Mouse (Mus musculus) neural tube, embryonic 13.5 days (tissue): ENCODE results near the gene Syne1. TPM values are rescaled to one million over a fixed set of nuclear protein-coding genes. Genes with fewer than 3 reads are reported as not detected.

Experiments
- ATAC-seq: fragments of 200-750 bp; cut with Nextera tagmentation; 2 replicates; pipeline ENCODE4 v1.8.0; 2017; ENCODE audit warnings: low read depth, mild to moderate bottlenecking, moderate TSS enrichment, moderate library complexity
- H3K27ac ChIP-seq: fragments of 300-500 bp; sonication (generic); replicated peaks from 2 replicates; pipeline ENCODE4 v1.5.1; 2015; ENCODE audit warnings: moderate library complexity, mild to moderate bottlenecking, inconsistent platforms
- H3K27me3 ChIP-seq: fragments of 300-500 bp; sonication (generic); 2 replicates; pipeline ENCODE4 v1.6.1; 2015; ENCODE audit warnings: mild to moderate bottlenecking, inconsistent platforms
- H3K36me3 ChIP-seq: fragments of 300-500 bp; sonication (generic); 2 replicates; pipeline ENCODE4 v1.6.1; 2015; ENCODE audit warnings: mild to moderate bottlenecking, inconsistent platforms
- H3K4me1 ChIP-seq: fragments of 300-500 bp; sonication (generic); replicated peaks from 2 replicates; pipeline ENCODE4 v1.6.1; 2015; ENCODE audit warnings: inconsistent platforms
- H3K4me2 ChIP-seq: fragments of 300-500 bp; sonication (generic); 2 replicates; pipeline ENCODE4 v1.6.1; 2015; ENCODE audit warnings: inconsistent platforms, mild to moderate bottlenecking, moderate library complexity
- H3K4me3 ChIP-seq: fragments of 300-500 bp; sonication (generic); 2 replicates; pipeline ENCODE4 v1.5.1; 2015; ENCODE audit warnings: mild to moderate bottlenecking, inconsistent platforms
- H3K9ac ChIP-seq: fragments of 300-500 bp; sonication (generic); 2 replicates; pipeline ENCODE4 v1.6.1; 2015; ENCODE audit warnings: moderate library complexity, mild to moderate bottlenecking, inconsistent platforms
- H3K9me3 ChIP-seq: fragments of 300-500 bp; sonication (generic); 2 replicates; pipeline ENCODE4 v1.6.1; 2016; ENCODE audit warnings: inconsistent platforms
- WGBS: fragments of 180-500 bp; shearing (Covaris S2); methylation state at CpG from one replicate; pipeline ENCODE4 v1.1.7; 2015; 5-methylcytosine and 5-hydroxymethylcytosine counted together
- polyA plus RNA-seq: library from polyadenylated mRNA; unstranded; fragments of >200 nt; fragmentation: Nextera tagmentation; extraction: Ambion mirVana; gene quantifications from 2 replicates; pipeline ENCODE4 v1.2.1, GENCODE M21; 2015

Gene Syne1
- polyA plus RNA-seq, 1 experiment from 2014 or later, result 8.1 TPM

DNA sequence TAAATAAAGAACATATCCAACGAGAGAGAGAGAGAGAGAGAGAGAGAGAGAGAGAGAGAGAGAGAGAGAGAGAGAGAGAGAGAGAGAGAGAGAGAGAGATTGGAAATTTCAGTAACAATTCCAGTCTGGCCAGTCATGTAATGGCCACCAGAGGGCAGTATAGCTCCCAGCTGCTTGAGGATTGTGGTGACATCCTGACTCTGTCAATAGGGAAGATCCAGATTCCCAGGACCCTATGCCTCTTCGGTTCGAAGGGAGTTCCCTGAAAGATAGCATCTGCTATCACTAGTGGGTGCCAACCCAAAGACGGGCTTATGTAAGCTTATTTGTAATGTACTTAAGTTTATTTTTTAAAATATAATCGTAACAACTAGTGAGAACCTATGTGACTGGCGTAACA lies 71.2 kb downstream of the Syne1 start:
- no peaks in the 10 kb centered on the region for H3K4me1 ChIP-seq
- H3K36me3 ChIP-seq, result no peaks in the 10 kb centered on the region
- H3K27ac ChIP-seq, result no peak overlapping the region
- H3K9ac ChIP-seq, result no peak overlapping the region
- H3K4me3 ChIP-seq, result no peak overlapping the region
- ATAC-seq, result no peak
- H3K4me2 ChIP-seq, result no peak overlapping the region
- H3K27me3 ChIP-seq, result no peaks in the 10 kb centered on the region
- no peaks in the 10 kb centered on the region for H3K9me3 ChIP-seq
- WGBS, result 69% methylated on average over 5 of the region's 6 CpGs

DNA sequence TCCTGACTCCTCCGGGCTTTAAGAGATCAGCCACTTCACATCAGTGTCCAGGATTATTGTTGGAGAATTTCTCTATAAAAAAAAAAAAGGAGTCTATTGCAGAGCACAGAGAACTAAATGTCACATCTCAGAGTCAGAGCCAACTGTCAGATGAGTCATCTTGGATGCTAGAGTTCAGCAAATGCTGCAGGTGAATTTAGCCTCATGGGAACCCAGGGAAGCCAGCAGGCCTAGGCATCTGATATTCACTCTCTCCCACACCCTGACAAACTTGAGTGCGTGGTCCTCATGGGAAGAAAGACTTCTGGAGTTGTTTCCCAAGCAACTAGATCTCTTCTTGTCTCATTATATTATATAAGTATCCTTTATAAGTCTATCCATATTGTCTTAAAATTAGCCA lies 82.6 kb downstream of the Syne1 start:
- WGBS, result 87% methylated on average over 2 of the region's 2 CpGs
- Histone ChIP-seq H3K4me2 (no peak overlapping the region), H3K4me3 (no peak overlapping the region), H3K27ac (no peak overlapping the region), H3K36me3 (no peaks in the 10 kb centered on the region), H3K4me1 (no peaks in the 10 kb centered on the region), H3K27me3 (no peaks in the 10 kb centered on the region), H3K9me3 (no peaks in the 10 kb centered on the region), H3K9ac (no peak overlapping the region)
- no peak for ATAC-seq

GRCm38 (mm10) chr10:5453830-5454229 lies 97.5 kb downstream of the Syne1 start:
- Histone ChIP-seq H3K9ac (no peak overlapping the region), H3K27me3 (no peaks in the 10 kb centered on the region), H3K4me3 (no peak overlapping the region), H3K4me1 (0 out of 2 replicates have a peak, but pooled peaks cover 3% of the 10 kb centered on the region), H3K9me3 (no peaks in the 10 kb centered on the region), H3K4me2 (no peak overlapping the region), H3K36me3 (no peaks in the 10 kb centered on the region), H3K27ac (no peak overlapping the region)
- ATAC-seq, result peak; percentile 40

DNA sequence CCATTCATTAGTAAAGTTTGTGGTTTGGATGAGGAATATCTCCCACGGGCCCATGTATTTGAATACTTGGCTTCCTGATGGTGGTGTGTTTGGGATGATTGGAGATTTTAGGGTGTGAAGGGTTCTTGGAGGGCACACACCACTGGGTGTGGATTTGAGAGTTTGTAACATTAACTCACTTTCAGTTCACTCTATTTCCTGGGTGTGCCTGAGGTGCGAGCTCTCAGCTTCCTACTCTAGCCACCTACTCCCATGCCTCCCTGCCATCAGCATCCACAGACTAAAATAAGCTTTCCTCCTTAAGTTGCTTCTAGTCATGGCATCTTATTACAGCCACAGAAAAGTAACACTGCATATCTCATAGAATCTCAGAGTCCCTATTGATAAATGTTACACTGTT lies 101.3 kb downstream of the Syne1 start:
- no peak overlapping the region for H3K4me3 ChIP-seq
- H3K9ac ChIP-seq, result no peak overlapping the region
- no peaks in the 10 kb centered on the region for H3K27me3 ChIP-seq
- H3K4me1 ChIP-seq, result 0 out of 2 replicates have a peak, but pooled peaks cover 3% of the 10 kb centered on the region
- 91% methylated on average over 2 of the region's 2 CpGs for WGBS
- no peak for ATAC-seq
- H3K9me3 ChIP-seq, result no peaks in the 10 kb centered on the region
- no peak overlapping the region for H3K27ac ChIP-seq
- H3K4me2 ChIP-seq, result no peak overlapping the region
- no peaks in the 10 kb centered on the region for H3K36me3 ChIP-seq

DNA sequence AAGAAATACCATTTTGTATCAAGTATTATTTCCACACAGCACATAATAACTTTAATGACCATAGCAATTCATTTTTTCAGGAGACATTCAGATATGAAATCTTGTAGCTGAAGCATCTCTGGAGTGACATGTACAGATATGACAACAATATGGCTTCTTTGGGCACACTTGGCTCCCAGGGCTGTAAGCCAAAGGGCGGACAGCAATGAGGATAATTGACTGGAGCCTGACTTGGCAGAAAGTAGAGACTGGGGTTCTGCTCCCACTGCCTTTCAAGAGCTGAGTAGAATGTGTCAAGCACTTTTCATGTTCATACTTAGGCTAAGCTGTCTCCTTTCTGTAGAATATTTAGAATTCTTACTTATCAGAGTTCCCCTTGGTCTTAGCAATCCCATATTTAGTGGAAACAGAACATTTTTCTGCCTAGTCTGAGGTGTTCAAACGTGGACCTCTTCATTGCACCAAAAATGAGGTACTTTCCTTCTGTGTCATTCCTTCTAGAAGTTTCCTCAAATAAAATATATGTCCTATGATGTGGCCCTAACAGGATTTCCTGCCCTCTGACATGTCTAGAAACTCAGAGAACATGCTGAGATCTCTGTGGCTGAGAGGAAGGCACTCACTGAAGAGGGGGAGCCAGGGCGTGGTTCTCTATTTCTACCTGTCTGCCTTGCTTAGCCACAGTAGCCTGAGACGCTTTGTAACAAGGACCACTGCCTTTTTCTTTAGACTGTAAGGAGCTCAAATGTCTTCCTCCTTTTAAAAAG lies 103.1 kb downstream of the Syne1 start:
- no peak for ATAC-seq
- Histone ChIP-seq H3K4me1 (no peaks in the 10 kb centered on the region), H3K9ac (no peak overlapping the region), H3K27ac (no peak overlapping the region), H3K4me3 (no peak overlapping the region), H3K9me3 (no peaks in the 10 kb centered on the region), H3K4me2 (no peak overlapping the region), H3K36me3 (no peaks in the 10 kb centered on the region), H3K27me3 (no peaks in the 10 kb centered on the region)
- WGBS, result 74% methylated on average over 4 of the region's 4 CpGs

GRCm38 (mm10) chr10:5445313-5445712 lies 106.0 kb downstream of the Syne1 start:
- whole genome bisulfite sequencing, result 92% methylated on average over 3 of the region's 3 CpGs
- Histone ChIP-seq H3K9ac (no peak overlapping the region), H3K4me1 (no peaks in the 10 kb centered on the region), H3K27ac (no peak overlapping the region), H3K4me2 (no peak overlapping the region), H3K9me3 (no peaks in the 10 kb centered on the region), H3K27me3 (no peaks in the 10 kb centered on the region), H3K4me3 (no peak overlapping the region), H3K36me3 (no peaks in the 10 kb centered on the region)
- ATAC-seq, result no peak

GRCm38 (mm10) chr10:5443020-5443419 lies 108.3 kb downstream of the Syne1 start:
- WGBS, result 90% methylated on average over 2 of the region's 2 CpGs
- ATAC-seq, result no peak
- Histone ChIP-seq H3K4me2 (no peak overlapping the region), H3K27ac (no peak overlapping the region), H3K27me3 (no peaks in the 10 kb centered on the region), H3K9me3 (no peaks in the 10 kb centered on the region), H3K4me3 (no peak overlapping the region), H3K36me3 (no peaks in the 10 kb centered on the region), H3K9ac (no peak overlapping the region), H3K4me1 (no peaks in the 10 kb centered on the region)

GRCm38 (mm10) chr10:5439802-5440350 lies 111.4 kb downstream of the Syne1 start:
- H3K9ac ChIP-seq, result no peak overlapping the region
- H3K9me3 ChIP-seq, result no peaks in the 10 kb centered on the region
- H3K4me3 ChIP-seq, result no peak overlapping the region
- peak; percentile 3; the same call in 1 of the 2 replicates for ATAC-seq
- no peak overlapping the region for H3K4me2 ChIP-seq
- H3K36me3 ChIP-seq, result no peaks in the 10 kb centered on the region
- H3K27me3 ChIP-seq, result no peaks in the 10 kb centered on the region
- no peaks in the 10 kb centered on the region for H3K4me1 ChIP-seq
- 34% methylated on average over 2 of the region's 2 CpGs for WGBS
- no peak overlapping the region for H3K27ac ChIP-seq

GRCm38 (mm10) chr10:5437766-5438165 lies 113.5 kb downstream of the Syne1 start:
- H3K27me3 ChIP-seq, result no peaks in the 10 kb centered on the region
- H3K4me3 ChIP-seq, result no peak overlapping the region
- no peaks in the 10 kb centered on the region for H3K4me1 ChIP-seq
- no peak for ATAC-seq
- no peaks in the 10 kb centered on the region for H3K36me3 ChIP-seq
- no peak overlapping the region for H3K27ac ChIP-seq
- H3K9me3 ChIP-seq, result no peaks in the 10 kb centered on the region
- no peak overlapping the region for H3K4me2 ChIP-seq
- WGBS, result 87% methylated on average over 2 of the region's 2 CpGs
- H3K9ac ChIP-seq, result no peak overlapping the region

DNA sequence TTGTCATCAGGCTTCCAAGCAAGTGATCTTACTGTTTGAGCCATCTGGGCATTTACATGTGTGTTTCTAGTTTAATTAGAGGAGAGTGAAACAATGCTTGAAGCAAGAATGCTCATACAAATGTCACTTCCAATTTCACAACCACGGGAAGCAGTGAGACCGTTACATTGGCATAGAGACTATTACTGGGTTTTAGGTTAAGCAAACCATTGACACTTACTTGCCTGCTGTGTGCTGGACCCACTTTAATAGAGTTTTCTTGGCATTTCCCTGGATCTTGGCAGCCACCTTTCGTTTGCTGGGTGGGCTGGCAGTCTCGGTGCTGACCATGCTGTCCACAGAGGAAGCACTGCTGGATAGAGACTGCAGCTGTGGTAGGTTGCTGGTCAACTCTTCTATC lies 127.3 kb downstream of the Syne1 start:
- Histone ChIP-seq H3K36me3 (no peaks in the 10 kb centered on the region), H3K27me3 (no peaks in the 10 kb centered on the region), H3K4me3 (no peak overlapping the region), H3K4me1 (no peaks in the 10 kb centered on the region), H3K4me2 (no peak overlapping the region), H3K9me3 (no peaks in the 10 kb centered on the region), H3K9ac (no peak overlapping the region), H3K27ac (no peak overlapping the region)
- 74% methylated on average over 4 of the region's 4 CpGs for WGBS
- no peak for ATAC-seq

DNA sequence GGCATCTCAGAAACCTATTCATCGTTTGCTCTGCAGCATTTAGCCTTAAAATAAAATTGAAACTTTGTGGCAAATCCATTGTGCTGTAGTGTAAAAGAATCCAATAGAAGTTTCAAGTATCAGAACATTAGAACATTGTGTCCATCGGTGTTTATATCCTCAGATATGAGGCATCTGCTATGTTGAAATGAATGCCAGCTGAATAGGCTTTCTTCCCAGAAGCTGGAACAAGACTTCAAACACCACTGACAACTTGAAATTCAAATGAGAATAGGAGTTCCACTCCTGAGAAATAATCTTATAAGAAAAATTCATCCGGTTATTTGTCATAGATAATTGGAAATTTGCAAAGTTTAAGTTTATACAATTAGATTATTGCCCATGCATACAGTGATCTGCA lies 135.6 kb downstream of the Syne1 start:
- no peak overlapping the region for H3K9ac ChIP-seq
- no peak overlapping the region for H3K27ac ChIP-seq
- H3K36me3 ChIP-seq, result no peaks in the 10 kb centered on the region
- H3K27me3 ChIP-seq, result no peaks in the 10 kb centered on the region
- no peak overlapping the region for H3K4me3 ChIP-seq
- no peak overlapping the region for H3K4me2 ChIP-seq
- ATAC-seq, result no peak
- 90% methylated on average over 3 of the region's 3 CpGs for WGBS
- 0 out of 2 replicates have a peak, but pooled peaks cover 4% of the 10 kb centered on the region for H3K4me1 ChIP-seq
- H3K9me3 ChIP-seq, result no peaks in the 10 kb centered on the region

- 82% methylated on average over 6 of the region's 6 CpGs for WGBS
- no peak overlapping the region for H3K9ac ChIP-seq
- no peak for ATAC-seq
- H3K4me2 ChIP-seq, result no peak overlapping the region
- no peaks in the 10 kb centered on the region for H3K36me3 ChIP-seq
- H3K9me3 ChIP-seq, result no peaks in the 10 kb centered on the region
- no peak overlapping the region for H3K4me3 ChIP-seq
- H3K4me1 ChIP-seq, result no peaks in the 10 kb centered on the region
- no peaks in the 10 kb centered on the region for H3K27me3 ChIP-seq
- H3K27ac ChIP-seq, result no peak overlapping the region
Observed at GRCm38 (mm10) chr10:5384131-5384776, 167.0 kb downstream of the Syne1 start.
